Mouse (Mus musculus) adrenal gland, postnatal 36 days (tissue): ENCODE measurements at regions not wholly inside any gene's neighbourhood (a gene's known extent, or its start where the extent isn't known, plus 50 kb on each side); places are given as distances from the start of the nearest gene placed in this dataset.
A peak's percentile ranks its signal among the peaks of the same experiment; 100 is the strongest.

Source experiments
- DNase-seq, 2 experiments: peaks; one replicate each; pipeline ENCODE4 v3.0.0; 2021; ENCODE audit warnings: mixed read lengths in 1 of 2

GRCm38 (mm10) chr2:98538690-98539089 lies 123.3 kb upstream of the Gm10801 start:
- DNase-seq: no peak

- DNase-seq: peak; percentile 17 to 20
These were observed 96.2 kb upstream of the Gm10801 start for GRCm38 (mm10) chr2:98565871-98566270.
